Mouse (Mus musculus) small intestine, adult 2 months (tissue): ENCODE measurements at regions not wholly inside any gene's neighbourhood (a gene's known extent, or its start where the extent isn't known, plus 50 kb on each side); places are given as distances from the start of the nearest gene placed in this dataset.

ENCODE experiments used
- CTCF ChIP-seq: fragments of 200-500 bp; IDR thresholded peaks from 2 replicates; pipeline ENCODE4 v1.5.1; 2012; ENCODE audit warnings: low read depth, mild to moderate bottlenecking, control low read depth, inconsistent platforms, low read length, moderate library complexity, mixed read lengths; ENCODE audit not compliant: insufficient replicate concordance, insufficient read length; ENCODE audit errors: extremely low read depth
- POLR2A ChIP-seq: fragments of 200-500 bp; IDR thresholded peaks from 2 replicates; pipeline ENCODE4 v1.6.1; 2012; ENCODE audit warnings: low read depth, mild to moderate bottlenecking, control low read depth, inconsistent platforms, low read length, moderate library complexity

- no peak for TF ChIP-seq CTCF
- no peak for TF ChIP-seq POLR2A
These were observed 120.2 kb downstream of the Mycn start for GRCm38 (mm10) chr12:12821473-12821872.
